Mouse (Mus musculus) lung, embryonic 15.5 days (tissue): ENCODE measurements around the gene Zbtb20. TPM values are rescaled to one million over a fixed set of nuclear protein-coding genes. Genes with fewer than 3 reads are reported as not detected.

Experiments
- ATAC-seq: fragments of 200-750 bp; cut with Nextera tagmentation; 2 replicates; pipeline ENCODE4 v1.8.0; 2017; ENCODE audit warnings: moderate number of reproducible peaks, borderline replicate concordance; ENCODE audit not compliant: low FRiP score, low TSS enrichment; ENCODE audit errors: extremely low read depth
- H3K27ac ChIP-seq: fragments of 300-500 bp; sonication (generic); 2 replicates; pipeline ENCODE4 v1.5.1; 2015; ENCODE audit warnings: moderate library complexity, mild to moderate bottlenecking, inconsistent platforms
- H3K27me3 ChIP-seq: fragments of 300-500 bp; sonication (generic); 2 replicates; pipeline ENCODE4 v1.6.1; 2015; ENCODE audit warnings: inconsistent platforms
- H3K36me3 ChIP-seq: fragments of 300-500 bp; sonication (generic); 2 replicates; pipeline ENCODE4 v1.6.1; 2015; ENCODE audit warnings: inconsistent platforms
- H3K4me1 ChIP-seq: fragments of 300-500 bp; sonication (generic); 2 replicates; pipeline ENCODE4 v1.6.1; 2015; ENCODE audit warnings: inconsistent platforms
- H3K4me2 ChIP-seq: fragments of 300-500 bp; sonication (generic); 2 replicates; pipeline ENCODE4 v1.6.1; 2015; ENCODE audit warnings: inconsistent platforms, mild to moderate bottlenecking, moderate library complexity
- H3K4me3 ChIP-seq: fragments of 300-500 bp; sonication (generic); 2 replicates; pipeline ENCODE4 v1.5.1; 2015; ENCODE audit warnings: mild to moderate bottlenecking, inconsistent platforms
- H3K9ac ChIP-seq: fragments of 300-500 bp; sonication (generic); 2 replicates; pipeline ENCODE4 v1.6.1; 2015; ENCODE audit warnings: inconsistent platforms
- H3K9me3 ChIP-seq: fragments of 300-500 bp; sonication (generic); 2 replicates; pipeline ENCODE4 v1.6.1; 2016; ENCODE audit warnings: inconsistent platforms
- WGBS: fragments of 180-500 bp; shearing (Covaris S2); methylation state at CpG from one replicate; pipeline ENCODE4 v1.1.7; 2015; 5-methylcytosine and 5-hydroxymethylcytosine counted together
- polyA plus RNA-seq: library from polyadenylated mRNA; unstranded; fragments of >200 nt; fragmentation: Nextera tagmentation; extraction: Ambion mirVana; gene quantifications from 2 replicates; pipeline ENCODE4 v1.2.1, GENCODE M21; 2015

Gene Zbtb20
- polyA plus RNA-seq, 1 experiment from 2014 or later: 22.1 TPM

- Histone ChIP-seq H3K27me3 (no peaks in the 10 kb centered on the region), H3K4me2 (no peak overlapping the region), H3K36me3 (no peaks in the 10 kb centered on the region), H3K27ac (no peak overlapping the region), H3K9me3 (no peaks in the 10 kb centered on the region), H3K9ac (no peak overlapping the region), H3K4me1 (peaks cover 13% of the 10 kb centered on the region; the same call in 1 of the 2 replicates), H3K4me3 (no peak overlapping the region)
- no peak for ATAC-seq
- 82% methylated on average over 4 of the region's 4 CpGs for WGBS
Measured at GRCm38 (mm10) chr16:43586859-43587429, 711.3 kb downstream of the Zbtb20 start.

GRCm38 (mm10) chr16:43590704-43591493 lies 715.2 kb downstream of the Zbtb20 start:
- H3K4me3 ChIP-seq: no peak overlapping the region
- 0 out of 2 replicates have a peak overlapping the region, but pooled peaks have one; percentile 0 for H3K27ac ChIP-seq
- H3K4me1 ChIP-seq: 0 out of 2 replicates have a peak, but pooled peaks cover 5% of the 10 kb centered on the region
- H3K27me3 ChIP-seq: no peaks in the 10 kb centered on the region
- no peak for ATAC-seq
- no peak overlapping the region for H3K4me2 ChIP-seq
- H3K9ac ChIP-seq: no peak overlapping the region
- H3K9me3 ChIP-seq: no peaks in the 10 kb centered on the region
- no peaks in the 10 kb centered on the region for H3K36me3 ChIP-seq
- 66% methylated on average over 7 of the region's 7 CpGs for WGBS

GRCm38 (mm10) chr16:43592062-43592461 lies 716.4 kb downstream of the Zbtb20 start:
- no peaks in the 10 kb centered on the region for H3K27me3 ChIP-seq
- H3K4me3 ChIP-seq: no peak overlapping the region
- H3K4me2 ChIP-seq: no peak overlapping the region
- H3K9ac ChIP-seq: no peak overlapping the region
- H3K27ac ChIP-seq: peak overlapping the region; percentile 9; the same call in 1 of the 2 replicates
- WGBS: 47% methylated on average over 5 of the region's 5 CpGs
- ATAC-seq: peak; percentile 59; the same call in 1 of the 2 replicates
- no peaks in the 10 kb centered on the region for H3K9me3 ChIP-seq
- H3K36me3 ChIP-seq: no peaks in the 10 kb centered on the region
- 0 out of 2 replicates have a peak, but pooled peaks cover 5% of the 10 kb centered on the region for H3K4me1 ChIP-seq

GRCm38 (mm10) chr16:43592801-43593200 lies 717.1 kb downstream of the Zbtb20 start:
- H3K9ac ChIP-seq: no peak overlapping the region
- ATAC-seq: no peak
- H3K27me3 ChIP-seq: no peaks in the 10 kb centered on the region
- no peak overlapping the region for H3K27ac ChIP-seq
- H3K4me3 ChIP-seq: no peak overlapping the region
- no peak overlapping the region for H3K4me2 ChIP-seq
- no peaks in the 10 kb centered on the region for H3K9me3 ChIP-seq
- H3K36me3 ChIP-seq: no peaks in the 10 kb centered on the region
- 0 out of 2 replicates have a peak, but pooled peaks cover 5% of the 10 kb centered on the region for H3K4me1 ChIP-seq
- WGBS: 0% methylated on average over 1 of the region's 1 CpGs

GRCm38 (mm10) chr16:43597375-43598060 lies 721.8 kb downstream of the Zbtb20 start:
- Histone ChIP-seq H3K4me3 (no peak overlapping the region), H3K36me3 (no peaks in the 10 kb centered on the region), H3K4me2 (no peak overlapping the region), H3K27ac (no peak overlapping the region), H3K9ac (no peak overlapping the region), H3K27me3 (no peaks in the 10 kb centered on the region), H3K4me1 (no peaks in the 10 kb centered on the region), H3K9me3 (no peaks in the 10 kb centered on the region)
- no peak for ATAC-seq
- 62% methylated on average over 7 of the region's 7 CpGs for WGBS

GRCm38 (mm10) chr16:43599707-43600106 lies 724.0 kb downstream of the Zbtb20 start:
- ATAC-seq: no peak
- 87% methylated on average over 2 of the region's 2 CpGs for WGBS
- no peak overlapping the region for H3K27ac ChIP-seq
- H3K9ac ChIP-seq: no peak overlapping the region
- no peaks in the 10 kb centered on the region for H3K4me1 ChIP-seq
- no peak overlapping the region for H3K4me2 ChIP-seq
- H3K4me3 ChIP-seq: no peak overlapping the region
- H3K9me3 ChIP-seq: no peaks in the 10 kb centered on the region
- no peaks in the 10 kb centered on the region for H3K27me3 ChIP-seq
- H3K36me3 ChIP-seq: no peaks in the 10 kb centered on the region

GRCm38 (mm10) chr16:43602573-43602972 lies 726.9 kb downstream of the Zbtb20 start:
- Histone ChIP-seq H3K27ac (no peak overlapping the region), H3K27me3 (no peaks in the 10 kb centered on the region), H3K4me3 (no peak overlapping the region), H3K4me2 (no peak overlapping the region), H3K9me3 (no peaks in the 10 kb centered on the region), H3K9ac (no peak overlapping the region), H3K4me1 (no peaks in the 10 kb centered on the region), H3K36me3 (no peaks in the 10 kb centered on the region)
- WGBS: 70% methylated on average over 4 of the region's 4 CpGs
- no peak for ATAC-seq

- WGBS: 24% methylated on average over 9 of the region's 9 CpGs
- no peak overlapping the region for H3K4me2 ChIP-seq
- ATAC-seq: no peak
- no peak overlapping the region for H3K27ac ChIP-seq
- H3K4me3 ChIP-seq: no peak overlapping the region
- H3K9me3 ChIP-seq: no peaks in the 10 kb centered on the region
- no peaks in the 10 kb centered on the region for H3K27me3 ChIP-seq
- H3K9ac ChIP-seq: no peak overlapping the region
- H3K4me1 ChIP-seq: no peaks in the 10 kb centered on the region
- no peaks in the 10 kb centered on the region for H3K36me3 ChIP-seq
Measured at GRCm38 (mm10) chr16:43603591-43604141, 728.0 kb downstream of the Zbtb20 start.

- WGBS: 18% methylated on average over 4 of the region's 4 CpGs
- H3K36me3 ChIP-seq: no peaks in the 10 kb centered on the region
- ATAC-seq: no peak
- no peaks in the 10 kb centered on the region for H3K9me3 ChIP-seq
- no peaks in the 10 kb centered on the region for H3K4me1 ChIP-seq
- no peak overlapping the region for H3K9ac ChIP-seq
- H3K4me2 ChIP-seq: no peak overlapping the region
- H3K27ac ChIP-seq: no peak overlapping the region
- no peaks in the 10 kb centered on the region for H3K27me3 ChIP-seq
- no peak overlapping the region for H3K4me3 ChIP-seq
Measured at GRCm38 (mm10) chr16:43604399-43605013, 728.8 kb downstream of the Zbtb20 start.

- H3K9ac ChIP-seq: no peak overlapping the region
- no peaks in the 10 kb centered on the region for H3K27me3 ChIP-seq
- H3K4me3 ChIP-seq: no peak overlapping the region
- no peaks in the 10 kb centered on the region for H3K36me3 ChIP-seq
- no peak overlapping the region for H3K27ac ChIP-seq
- H3K4me2 ChIP-seq: no peak overlapping the region
- H3K9me3 ChIP-seq: no peaks in the 10 kb centered on the region
- no peaks in the 10 kb centered on the region for H3K4me1 ChIP-seq
- no peak for ATAC-seq
Measured at GRCm38 (mm10) chr16:43607086-43607485, 731.4 kb downstream of the Zbtb20 start.

GRCm38 (mm10) chr16:43608066-43608465 lies 732.4 kb downstream of the Zbtb20 start:
- no peak overlapping the region for H3K27ac ChIP-seq
- ATAC-seq: no peak
- no peak overlapping the region for H3K4me2 ChIP-seq
- no peaks in the 10 kb centered on the region for H3K36me3 ChIP-seq
- H3K4me1 ChIP-seq: no peaks in the 10 kb centered on the region
- no peak overlapping the region for H3K4me3 ChIP-seq
- H3K27me3 ChIP-seq: no peaks in the 10 kb centered on the region
- H3K9ac ChIP-seq: no peak overlapping the region
- no peaks in the 10 kb centered on the region for H3K9me3 ChIP-seq
